Mouse (Mus musculus): ENCODE data around the gene Tes. TPM values are rescaled to one million over a fixed set of nuclear protein-coding genes. Genes with fewer than 3 reads are reported as not detected.

Gene Tes
- polyA plus RNA-seq, 1 experiment from 2014 or later = 82.5 TPM

DNA sequence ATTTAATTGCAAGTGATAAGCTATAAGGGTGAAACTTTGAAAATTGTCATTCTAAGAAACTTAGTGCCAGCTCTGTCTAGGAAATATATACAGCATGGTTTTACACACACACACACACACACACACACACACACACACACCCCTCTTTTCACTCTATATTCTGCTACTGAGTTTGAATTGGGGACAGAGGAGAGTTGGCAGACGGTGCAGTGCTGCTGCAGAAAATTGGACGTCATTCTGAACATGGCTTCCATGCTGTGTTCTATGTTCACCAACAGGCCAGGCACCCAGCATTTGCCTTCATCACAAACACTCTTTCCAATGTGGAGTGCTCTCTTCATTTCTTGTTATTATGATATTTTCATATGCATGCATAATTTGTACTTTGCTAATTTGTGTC, 48.0 kb downstream of the Tes start:
- H3K36me3 ChIP-seq (ENCODE audit: control insufficient read depth, insufficient read depth, low read length) = no peaks in the 10 kb centered on the region
- no peak overlapping the region for H3K9ac ChIP-seq (ENCODE audit: low read length)
- H3K4me1 ChIP-seq (ENCODE audit: control insufficient read depth, insufficient read depth, low read length) = no peaks in the 10 kb centered on the region
- H3K4me3 ChIP-seq (ENCODE audit: low read depth, low read length) = no peak overlapping the region
- H3K9me3 ChIP-seq (ENCODE audit: control insufficient read depth, low read length) = no peaks in the 10 kb centered on the region
- WGBS = 75% methylated on average over 2 of the region's 2 CpGs
- DNase-seq (ENCODE audit: low spot score) (no peak), ATAC-seq (ENCODE audit: insufficient read depth, low FRiP score, low TSS enrichment) (no peak)
- H3K27ac ChIP-seq (ENCODE audit: low read depth, low read length) = no peak overlapping the region
- no peak overlapping the region for H3K4me2 ChIP-seq (ENCODE audit: low read depth)
- H3K27me3 ChIP-seq (ENCODE audit: control insufficient read depth, insufficient read depth, low read length) = no peaks in the 10 kb centered on the region

DNA sequence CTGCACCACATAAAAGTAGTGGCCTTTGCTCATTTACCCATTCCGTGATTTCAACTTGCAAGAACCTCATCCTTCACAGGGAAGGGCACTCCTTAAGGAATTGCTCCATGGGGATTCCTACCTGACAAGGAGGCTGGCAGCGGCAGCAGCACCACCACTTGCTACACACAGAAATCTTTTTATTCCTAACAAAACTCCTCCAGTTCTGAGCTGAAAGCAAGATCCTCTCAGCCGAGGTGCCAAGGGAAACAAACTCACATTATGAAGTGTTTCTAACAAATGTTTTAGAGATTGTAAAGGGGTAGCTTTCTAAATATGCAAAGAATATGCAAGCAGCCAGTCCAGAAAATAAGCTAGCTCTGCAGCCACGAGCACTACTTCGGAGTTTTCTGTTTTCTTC, 49.6 kb downstream of the Tes start:
- no peaks in the 10 kb centered on the region for H3K36me3 ChIP-seq (ENCODE audit: control insufficient read depth, insufficient read depth, low read length)
- DNase-seq (ENCODE audit: low spot score) = no peak
- no peak overlapping the region for H3K27ac ChIP-seq (ENCODE audit: low read depth, low read length)
- H3K9me3 ChIP-seq (ENCODE audit: control insufficient read depth, low read length) = no peaks in the 10 kb centered on the region
- H3K27me3 ChIP-seq (ENCODE audit: control insufficient read depth, insufficient read depth, low read length) = no peaks in the 10 kb centered on the region
- H3K9ac ChIP-seq (ENCODE audit: low read length) = no peak overlapping the region
- 83% methylated on average over 5 of the region's 5 CpGs for WGBS
- no peak for ATAC-seq (ENCODE audit: insufficient read depth, low FRiP score, low TSS enrichment)
- no peak overlapping the region for H3K4me2 ChIP-seq (ENCODE audit: low read depth)
- H3K4me3 ChIP-seq (ENCODE audit: low read depth, low read length) = no peak overlapping the region
- H3K4me1 ChIP-seq (ENCODE audit: control insufficient read depth, insufficient read depth, low read length) = no peaks in the 10 kb centered on the region

DNA sequence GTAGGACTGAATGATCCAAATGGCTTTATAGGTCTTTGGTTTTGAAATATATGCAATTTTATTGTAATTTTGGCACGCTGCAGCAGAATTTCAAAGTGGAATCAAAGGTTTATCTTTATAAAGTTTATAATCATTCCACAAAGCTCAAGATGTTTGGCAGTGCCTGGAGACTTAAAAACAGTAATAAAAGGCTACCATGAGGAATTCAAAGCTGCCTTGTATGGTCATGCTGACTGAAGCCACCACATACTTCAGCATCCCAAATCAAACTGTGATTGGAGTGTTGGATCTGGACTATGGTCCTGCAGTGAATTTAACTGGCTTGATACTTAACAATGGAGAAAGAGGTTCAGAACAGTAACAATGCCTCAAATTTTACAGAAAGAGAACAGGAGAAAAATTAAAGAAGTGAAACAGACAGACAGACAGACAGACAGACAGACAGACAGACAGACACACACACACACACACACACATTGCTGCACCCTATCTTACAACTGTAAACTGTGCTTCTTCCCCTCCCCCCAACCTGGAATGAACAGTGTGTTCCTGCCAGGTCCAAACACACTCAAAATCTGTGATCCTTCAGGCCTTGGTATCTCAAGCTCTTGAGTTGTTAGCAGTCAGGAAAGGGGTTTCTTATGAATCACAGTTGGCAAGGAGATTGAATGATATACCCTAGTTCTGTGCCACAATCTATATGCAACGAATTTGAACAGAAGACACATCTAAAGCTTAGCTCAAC, 50.3 kb downstream of the Tes start:
- no peaks in the 10 kb centered on the region for H3K9me3 ChIP-seq (ENCODE audit: control insufficient read depth, low read length)
- H3K36me3 ChIP-seq (ENCODE audit: control insufficient read depth, insufficient read depth, low read length) = no peaks in the 10 kb centered on the region
- H3K27me3 ChIP-seq (ENCODE audit: control insufficient read depth, insufficient read depth, low read length) = no peaks in the 10 kb centered on the region
- no peak for ATAC-seq (ENCODE audit: insufficient read depth, low FRiP score, low TSS enrichment)
- no peaks in the 10 kb centered on the region for H3K4me1 ChIP-seq (ENCODE audit: control insufficient read depth, insufficient read depth, low read length)
- WGBS = 87% methylated on average over 2 of the region's 2 CpGs
- H3K27ac ChIP-seq (ENCODE audit: low read depth, low read length) = no peak overlapping the region
- H3K4me2 ChIP-seq (ENCODE audit: low read depth) = no peak overlapping the region
- DNase-seq (ENCODE audit: low spot score) = no peak
- no peak overlapping the region for H3K9ac ChIP-seq (ENCODE audit: low read length)
- H3K4me3 ChIP-seq (ENCODE audit: low read depth, low read length) = no peak overlapping the region

DNA sequence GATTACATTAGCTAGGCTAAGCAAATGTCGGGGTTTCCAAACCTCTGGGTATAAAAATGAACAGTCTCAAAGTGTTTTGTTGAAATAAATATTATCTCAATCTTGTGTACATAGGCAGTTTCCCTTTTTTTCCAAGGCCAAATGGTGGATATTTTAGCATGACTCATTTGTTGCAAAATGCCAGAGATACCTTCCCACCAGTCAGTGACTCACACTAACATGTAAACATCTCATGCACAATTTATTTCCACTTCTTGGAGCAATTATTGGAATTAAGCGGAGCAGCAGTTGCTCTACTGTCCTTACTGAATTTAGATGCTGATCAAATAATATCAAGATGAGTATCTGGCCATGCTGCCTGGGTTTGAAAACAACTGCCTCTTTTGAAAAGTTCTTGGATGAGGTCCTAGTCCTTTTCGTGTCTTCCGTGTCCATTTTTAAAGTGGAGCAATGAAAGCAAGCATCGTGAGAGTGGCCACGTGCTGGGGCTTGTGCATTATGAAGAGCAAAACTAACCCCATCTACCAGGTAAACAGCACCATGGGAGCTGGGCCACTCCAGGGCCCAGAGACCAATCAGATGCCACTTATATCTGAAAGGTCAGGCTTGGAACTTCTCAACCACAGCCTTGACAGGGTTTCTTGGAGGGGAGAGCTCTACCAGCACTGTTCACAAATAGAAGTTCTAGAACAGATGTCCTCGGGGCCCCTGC, 54.7 kb downstream of the Tes start:
- Histone ChIP-seq H3K4me3 (ENCODE audit: low read depth, low read length) (no peak overlapping the region), H3K4me1 (ENCODE audit: control insufficient read depth, insufficient read depth, low read length) (no peaks in the 10 kb centered on the region), H3K9me3 (ENCODE audit: control insufficient read depth, low read length) (no peaks in the 10 kb centered on the region), H3K27me3 (ENCODE audit: control insufficient read depth, insufficient read depth, low read length) (no peaks in the 10 kb centered on the region), H3K4me2 (ENCODE audit: low read depth) (no peak overlapping the region), H3K27ac (ENCODE audit: low read depth, low read length) (no peak overlapping the region), H3K9ac (ENCODE audit: low read length) (no peak overlapping the region), H3K36me3 (ENCODE audit: control insufficient read depth, insufficient read depth, low read length) (no peaks in the 10 kb centered on the region)
- WGBS = 93% methylated on average over 7 of the region's 7 CpGs
- DNase-seq (ENCODE audit: low spot score) (no peak), ATAC-seq (ENCODE audit: insufficient read depth, low FRiP score, low TSS enrichment) (no peak)

DNA sequence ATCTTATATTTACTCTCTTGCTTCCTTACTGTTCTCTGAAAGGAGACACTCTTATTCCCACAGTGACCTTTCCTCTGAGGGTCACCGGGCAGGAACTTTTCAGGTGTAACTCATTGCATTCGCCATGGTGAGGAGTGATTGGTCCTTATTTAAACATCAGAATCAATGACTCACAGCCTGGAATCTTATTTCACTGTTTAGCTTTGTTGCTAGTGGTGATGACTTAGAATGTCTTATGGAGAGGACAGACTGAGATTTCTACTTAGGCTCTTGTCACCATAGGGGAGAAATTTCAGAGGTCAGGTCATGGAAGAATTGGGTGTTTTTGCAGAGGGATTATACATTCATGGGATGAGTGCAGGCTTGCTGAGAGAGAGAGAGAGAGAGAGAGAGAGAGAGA, 75.1 kb downstream of the Tes start:
- Histone ChIP-seq H3K27ac (ENCODE audit: low read depth, low read length) (no peak overlapping the region), H3K4me2 (ENCODE audit: low read depth) (no peak overlapping the region), H3K9ac (ENCODE audit: low read length) (no peak overlapping the region), H3K4me3 (ENCODE audit: low read depth, low read length) (no peak overlapping the region), H3K27me3 (ENCODE audit: control insufficient read depth, insufficient read depth, low read length) (no peaks in the 10 kb centered on the region), H3K36me3 (ENCODE audit: control insufficient read depth, insufficient read depth, low read length) (no peaks in the 10 kb centered on the region), H3K9me3 (ENCODE audit: control insufficient read depth, low read length) (no peaks in the 10 kb centered on the region), H3K4me1 (ENCODE audit: control insufficient read depth, insufficient read depth, low read length) (0 out of 2 replicates have a peak, but pooled peaks cover 2% of the 10 kb centered on the region)
- WGBS = 79% methylated on average over 2 of the region's 2 CpGs
- no peak for ATAC-seq (ENCODE audit: insufficient read depth, low FRiP score, low TSS enrichment)
- no peak for DNase-seq (ENCODE audit: low spot score)

GRCm38 (mm10) chr6:17142577-17143359, 77.8 kb downstream of the Tes start:
- DNase-seq (ENCODE audit: low spot score) = no peak
- no peaks in the 10 kb centered on the region for H3K27me3 ChIP-seq (ENCODE audit: control insufficient read depth, insufficient read depth, low read length)
- no peak overlapping the region for H3K4me2 ChIP-seq (ENCODE audit: low read depth)
- 35% methylated on average over 4 of the region's 4 CpGs for WGBS
- H3K4me3 ChIP-seq (ENCODE audit: low read depth, low read length) = no peak overlapping the region
- 0 out of 2 replicates have a peak, but pooled peaks cover 2% of the 10 kb centered on the region for H3K4me1 ChIP-seq (ENCODE audit: control insufficient read depth, insufficient read depth, low read length)
- H3K36me3 ChIP-seq (ENCODE audit: control insufficient read depth, insufficient read depth, low read length) = no peaks in the 10 kb centered on the region
- no peak overlapping the region for H3K27ac ChIP-seq (ENCODE audit: low read depth, low read length)
- no peaks in the 10 kb centered on the region for H3K9me3 ChIP-seq (ENCODE audit: control insufficient read depth, low read length)
- no peak overlapping the region for H3K9ac ChIP-seq (ENCODE audit: low read length)
- ATAC-seq (ENCODE audit: insufficient read depth, low FRiP score, low TSS enrichment) = no peak

DNA sequence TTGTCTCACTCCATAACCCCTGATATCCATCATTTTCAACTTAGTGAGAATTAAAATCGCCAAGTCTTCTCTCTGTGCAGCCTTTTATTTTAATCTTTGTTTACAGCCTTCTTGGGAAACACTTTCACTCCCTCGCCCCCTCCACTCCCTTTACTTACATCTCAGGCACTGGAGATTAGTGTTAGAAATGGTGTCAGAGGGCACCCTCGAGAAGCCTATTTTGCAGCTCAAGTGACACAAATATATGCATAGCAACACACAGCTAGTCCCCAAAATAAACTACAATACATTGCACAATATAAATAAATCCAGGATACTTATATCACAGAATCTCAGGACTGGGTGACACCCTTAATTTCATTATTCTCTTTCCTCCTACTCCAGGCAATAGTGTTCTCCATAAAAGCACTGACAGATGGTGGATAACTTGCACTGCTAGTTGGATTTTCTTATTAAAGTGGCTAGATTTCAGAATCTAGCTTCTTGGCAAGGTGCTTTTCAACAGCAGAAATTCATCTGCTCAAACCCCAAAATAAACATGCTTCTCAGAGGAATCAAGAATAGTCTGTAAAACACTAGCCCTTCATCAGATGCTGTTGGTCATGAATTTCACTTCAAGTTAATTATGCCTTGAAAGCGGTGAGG, 86.2 kb downstream of the Tes start:
- no peak for DNase-seq (ENCODE audit: low spot score)
- Histone ChIP-seq H3K36me3 (ENCODE audit: control insufficient read depth, insufficient read depth, low read length) (no peaks in the 10 kb centered on the region), H3K9me3 (ENCODE audit: control insufficient read depth, low read length) (no peaks in the 10 kb centered on the region), H3K4me1 (ENCODE audit: control insufficient read depth, insufficient read depth, low read length) (no peaks in the 10 kb centered on the region), H3K9ac (ENCODE audit: low read length) (no peak overlapping the region), H3K27ac (ENCODE audit: low read depth, low read length) (no peak overlapping the region), H3K4me2 (ENCODE audit: low read depth) (no peak overlapping the region), H3K27me3 (ENCODE audit: control insufficient read depth, insufficient read depth, low read length) (no peaks in the 10 kb centered on the region), H3K4me3 (ENCODE audit: low read depth, low read length) (no peak overlapping the region)
- ATAC-seq (ENCODE audit: insufficient read depth, low FRiP score, low TSS enrichment) = no peak
- 79% methylated on average over 4 of the region's 4 CpGs for WGBS

- Histone ChIP-seq H3K9ac (ENCODE audit: low read length) (no peak overlapping the region), H3K36me3 (ENCODE audit: control insufficient read depth, insufficient read depth, low read length) (no peaks in the 10 kb centered on the region), H3K27me3 (ENCODE audit: control insufficient read depth, insufficient read depth, low read length) (no peaks in the 10 kb centered on the region), H3K27ac (ENCODE audit: low read depth, low read length) (no peak overlapping the region), H3K4me2 (ENCODE audit: low read depth) (no peak overlapping the region), H3K4me3 (ENCODE audit: low read depth, low read length) (no peak overlapping the region), H3K9me3 (ENCODE audit: control insufficient read depth, low read length) (no peaks in the 10 kb centered on the region), H3K4me1 (ENCODE audit: control insufficient read depth, insufficient read depth, low read length) (no peaks in the 10 kb centered on the region)
- DNase-seq (ENCODE audit: low spot score) (no peak), ATAC-seq (ENCODE audit: insufficient read depth, low FRiP score, low TSS enrichment) (no peak)
- 18% methylated on average over 3 of the region's 3 CpGs for WGBS
Observed at GRCm38 (mm10) chr6:17152551-17152950, 87.6 kb downstream of the Tes start.
